Mouse (Mus musculus): ENCODE results near the gene Adk. TPM values are rescaled to one million over a fixed set of nuclear protein-coding genes. Genes with fewer than 3 reads are reported as not detected.
"Not testable (repeated sequence)": the region's sequence is repeated elsewhere in the genome, so short reads cannot be mapped to it uniquely, and the experiment has no call there.

Gene Adk
- polyA plus RNA-seq, 1 experiment from 2014 or later, result 240 TPM

DNA sequence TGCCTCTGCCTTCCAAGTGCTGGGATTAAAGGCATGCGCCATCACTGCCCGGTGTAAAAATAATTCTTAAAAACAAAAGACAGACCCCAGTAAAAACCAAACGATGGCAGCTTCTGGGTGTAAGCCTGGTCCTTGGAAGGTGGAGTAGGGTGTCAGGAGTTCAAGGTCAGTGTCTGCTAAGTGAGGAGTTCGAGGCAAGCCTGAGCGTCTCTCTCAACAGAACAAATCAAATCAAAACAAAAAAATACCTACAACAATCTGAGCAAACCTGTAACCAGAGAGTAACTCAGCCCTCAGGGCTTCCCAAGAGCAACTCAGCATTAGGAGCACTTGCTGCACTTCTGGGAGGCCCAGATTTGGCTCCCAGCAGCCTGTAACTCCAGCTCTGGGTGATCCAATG, 427.8 kb downstream of the Adk start:
- no peak for TF ChIP-seq CTCF (IDR thresholded peaks at IDR 0.05; ENCODE audit: low read depth)
- Histone ChIP-seq H3K4me2 (replicated peaks; ENCODE audit: low read depth) (no peak overlapping the region), H3K9ac (ENCODE audit: low read depth, low read length) (no peak overlapping the region), H3K4me1 (replicated peaks; ENCODE audit: control insufficient read depth, insufficient read depth, low read length) (no peaks in the 10 kb centered on the region), H3K27me3 (replicated peaks; ENCODE audit: control insufficient read depth, insufficient read depth, low read length) (no peaks in the 10 kb centered on the region), H3K9me3 (ENCODE audit: control insufficient read depth) (no peaks in the 10 kb centered on the region), H3K4me3 (ENCODE audit: low read depth, low read length) (no peak overlapping the region), H3K36me3 (ENCODE audit: control insufficient read depth, insufficient read depth) (no peaks in the 10 kb centered on the region), H3K27ac (ENCODE audit: low read depth, low read length) (no peak overlapping the region)
- 90% methylated on average over 5 of the region's 5 CpGs for WGBS
- no peak for ATAC-seq

DNA sequence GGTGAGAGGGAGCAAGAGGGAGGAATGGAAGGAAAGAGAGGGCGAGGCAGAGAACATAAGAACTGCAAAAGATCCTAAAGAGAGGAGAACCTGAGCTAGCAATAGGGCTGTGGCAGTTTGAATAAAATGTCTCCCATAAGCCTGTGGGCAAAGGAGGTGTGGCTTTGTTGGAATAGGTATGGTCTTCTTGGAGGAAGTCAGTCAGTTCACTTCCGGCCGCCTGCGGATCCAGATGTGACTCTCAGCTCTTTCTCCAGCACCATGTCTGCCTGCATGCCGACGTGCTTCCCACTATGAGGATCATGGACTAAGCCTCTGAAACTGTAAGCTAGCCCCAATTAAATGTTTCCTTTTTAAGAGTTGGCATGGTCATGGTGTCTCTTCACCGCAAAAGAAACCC, 428.9 kb downstream of the Adk start, which contains the start of gene Kat6b:
Kat6b (plus strand) TSS at position 204 of the 400 bp plus-strand sequence.
- Histone ChIP-seq H3K4me1 (replicated peaks; ENCODE audit: control insufficient read depth, insufficient read depth, low read length) (no peaks in the 10 kb centered on the region), H3K9ac (ENCODE audit: low read depth, low read length) (no peak within 1 kb of the TSS), H3K4me2 (replicated peaks; ENCODE audit: low read depth) (no peak within 1 kb of the TSS), H3K9me3 (ENCODE audit: control insufficient read depth) (no peaks in the 10 kb centered on the region), H3K27ac (ENCODE audit: low read depth, low read length) (no peak within 1 kb of the TSS), H3K27me3 (replicated peaks; ENCODE audit: control insufficient read depth, insufficient read depth, low read length) (no peaks in the 10 kb centered on the region), H3K4me3 (ENCODE audit: low read depth, low read length) (no peak within 1 kb of the TSS), H3K36me3 (ENCODE audit: control insufficient read depth, insufficient read depth) (no peaks in the 10 kb centered on the region)
- no peak for ATAC-seq
- WGBS, result 92% methylated on average over 7 of the region's 7 CpGs
- TF ChIP-seq CTCF (IDR thresholded peaks at IDR 0.05; ENCODE audit: low read depth), result no peak

DNA sequence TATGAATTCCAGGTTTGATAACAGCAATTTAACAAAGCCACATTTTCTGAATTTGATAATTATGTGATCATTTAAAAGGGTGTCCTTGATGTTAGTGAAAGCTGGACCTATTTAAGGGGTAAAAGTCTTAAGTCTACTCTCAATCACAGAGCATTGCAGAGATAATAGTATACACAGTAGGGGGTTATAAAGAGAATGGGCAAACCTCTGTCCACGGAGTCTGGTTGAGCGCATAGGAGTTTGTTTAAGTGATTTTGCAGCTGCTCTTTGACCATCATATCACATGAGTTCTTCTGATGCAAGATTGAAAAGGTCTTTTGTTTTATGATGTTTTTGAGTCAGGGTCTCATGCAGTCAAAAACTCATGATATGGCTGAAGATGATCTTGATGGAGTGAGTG, 431.8 kb downstream of the Adk start:
- H3K27ac ChIP-seq (ENCODE audit: low read depth, low read length), result no peak overlapping the region
- H3K4me3 ChIP-seq (ENCODE audit: low read depth, low read length), result no peak overlapping the region
- 47% methylated on average over 2 of the region's 2 CpGs for WGBS
- TF ChIP-seq CTCF (IDR thresholded peaks at IDR 0.05; ENCODE audit: low read depth), result no peak
- H3K9me3 ChIP-seq (ENCODE audit: control insufficient read depth), result no peaks in the 10 kb centered on the region
- ATAC-seq, result 0 out of 2 replicates have a peak, but pooled peaks have one; percentile 35
- H3K36me3 ChIP-seq (ENCODE audit: control insufficient read depth, insufficient read depth), result no peaks in the 10 kb centered on the region
- no peak overlapping the region for H3K4me2 ChIP-seq (replicated peaks; ENCODE audit: low read depth)
- no peak overlapping the region for H3K9ac ChIP-seq (ENCODE audit: low read depth, low read length)
- H3K27me3 ChIP-seq (replicated peaks; ENCODE audit: control insufficient read depth, insufficient read depth, low read length), result no peaks in the 10 kb centered on the region
- H3K4me1 ChIP-seq (replicated peaks; ENCODE audit: control insufficient read depth, insufficient read depth, low read length), result no peaks in the 10 kb centered on the region

DNA sequence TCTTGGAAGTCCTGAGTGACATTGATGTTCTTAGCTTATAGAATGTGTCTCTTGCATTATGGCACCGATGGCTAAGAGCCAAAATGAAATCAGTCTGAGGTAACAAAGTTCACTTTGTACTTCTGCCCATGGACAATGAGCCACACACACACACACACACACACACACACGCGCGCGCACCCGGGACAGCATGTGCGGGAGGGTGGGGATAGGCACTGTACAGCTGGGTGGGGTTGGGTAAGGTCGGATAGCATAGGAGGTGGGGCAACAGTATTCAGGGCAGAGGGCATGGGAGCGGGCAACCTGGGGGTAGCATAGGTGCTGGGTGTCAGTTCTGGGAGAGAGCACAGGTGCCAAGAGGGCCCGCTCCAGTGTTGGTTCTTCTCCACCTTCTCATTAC, 432.3 kb downstream of the Adk start:
- ATAC-seq, result peak; percentile 89
- H3K9me3 ChIP-seq (ENCODE audit: control insufficient read depth), result no peaks in the 10 kb centered on the region
- no peak overlapping the region for H3K27ac ChIP-seq (ENCODE audit: low read depth, low read length)
- no peaks in the 10 kb centered on the region for H3K27me3 ChIP-seq (replicated peaks; ENCODE audit: control insufficient read depth, insufficient read depth, low read length)
- H3K36me3 ChIP-seq (ENCODE audit: control insufficient read depth, insufficient read depth), result no peaks in the 10 kb centered on the region
- no peaks in the 10 kb centered on the region for H3K4me1 ChIP-seq (replicated peaks; ENCODE audit: control insufficient read depth, insufficient read depth, low read length)
- no peak overlapping the region for H3K9ac ChIP-seq (ENCODE audit: low read depth, low read length)
- 44% methylated on average over 10 of the region's 10 CpGs for WGBS
- no peak overlapping the region; the same call in 1 of the 2 replicates for H3K4me2 ChIP-seq (replicated peaks; ENCODE audit: low read depth)
- no peak overlapping the region for H3K4me3 ChIP-seq (ENCODE audit: low read depth, low read length)
- TF ChIP-seq CTCF (IDR thresholded peaks at IDR 0.05; ENCODE audit: low read depth), result no peak

DNA sequence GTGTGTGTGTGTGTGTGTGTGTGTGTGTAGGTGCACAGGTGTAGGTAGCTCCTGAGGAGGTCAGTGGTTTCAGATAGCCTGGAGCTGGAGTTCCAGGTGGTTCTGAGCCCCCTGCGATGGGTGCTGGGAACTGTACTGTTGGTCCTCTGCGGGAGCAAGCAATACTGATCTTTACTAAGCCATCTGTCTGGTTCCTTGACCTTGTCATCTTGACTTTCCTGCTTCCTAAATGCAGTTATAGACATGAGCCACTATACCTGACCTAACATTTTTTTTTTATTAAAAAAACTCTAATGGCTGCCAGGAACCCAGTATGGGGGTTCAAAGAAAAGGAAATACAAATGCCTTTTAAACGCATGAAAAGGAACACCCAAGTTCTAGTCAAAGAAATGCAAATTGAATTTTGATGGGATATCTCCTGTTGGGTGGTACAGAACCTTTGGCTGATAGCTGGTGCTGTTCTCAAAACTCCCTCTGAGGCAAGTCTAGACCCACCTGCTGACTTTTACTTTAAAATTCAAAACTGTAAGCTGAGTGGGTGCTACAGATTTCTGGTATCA, 433.7 kb downstream of the Adk start:
- Histone ChIP-seq H3K9me3 (ENCODE audit: control insufficient read depth) (no peaks in the 10 kb centered on the region), H3K4me3 (ENCODE audit: low read depth, low read length) (no peak overlapping the region), H3K9ac (ENCODE audit: low read depth, low read length) (no peak overlapping the region), H3K27me3 (replicated peaks; ENCODE audit: control insufficient read depth, insufficient read depth, low read length) (no peaks in the 10 kb centered on the region), H3K36me3 (ENCODE audit: control insufficient read depth, insufficient read depth) (no peaks in the 10 kb centered on the region), H3K4me2 (replicated peaks; ENCODE audit: low read depth) (no peak overlapping the region), H3K27ac (ENCODE audit: low read depth, low read length) (no peak overlapping the region), H3K4me1 (replicated peaks; ENCODE audit: control insufficient read depth, insufficient read depth, low read length) (no peaks in the 10 kb centered on the region)
- WGBS, result 92% methylated on average over 3 of the region's 3 CpGs
- ATAC-seq, result no peak
- TF ChIP-seq CTCF (IDR thresholded peaks at IDR 0.05; ENCODE audit: low read depth), result no peak

DNA sequence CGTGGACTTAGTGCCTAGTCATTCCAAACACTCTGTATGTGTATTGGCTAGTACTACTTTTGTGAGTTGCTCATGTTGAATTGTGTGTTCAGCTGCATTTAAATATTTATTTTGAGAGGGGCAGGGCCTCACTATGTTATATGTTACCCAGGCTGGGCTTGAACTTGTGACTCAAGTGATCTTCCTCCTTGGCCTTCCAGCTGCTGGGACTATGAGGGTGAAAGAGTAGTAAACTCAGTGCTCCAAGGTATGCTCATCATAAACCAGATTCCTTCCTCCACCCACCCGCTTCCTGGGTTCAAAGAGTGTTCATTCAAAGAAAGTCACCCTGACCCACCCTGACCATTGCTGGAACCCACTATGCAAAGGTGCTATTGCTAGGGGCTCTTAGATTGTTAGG, 434.8 kb downstream of the Adk start:
- not testable (repeated sequence) for ATAC-seq; H3K4me1 ChIP-seq (replicated peaks; ENCODE audit: control insufficient read depth, insufficient read depth, low read length); H3K27ac ChIP-seq (ENCODE audit: low read depth, low read length); H3K9ac ChIP-seq (ENCODE audit: low read depth, low read length); H3K9me3 ChIP-seq (ENCODE audit: control insufficient read depth); H3K4me3 ChIP-seq (ENCODE audit: low read depth, low read length); H3K4me2 ChIP-seq (replicated peaks; ENCODE audit: low read depth); H3K27me3 ChIP-seq (replicated peaks; ENCODE audit: control insufficient read depth, insufficient read depth, low read length); H3K36me3 ChIP-seq (ENCODE audit: control insufficient read depth, insufficient read depth)
- WGBS, result 88% methylated on average over 2 of the region's 2 CpGs

DNA sequence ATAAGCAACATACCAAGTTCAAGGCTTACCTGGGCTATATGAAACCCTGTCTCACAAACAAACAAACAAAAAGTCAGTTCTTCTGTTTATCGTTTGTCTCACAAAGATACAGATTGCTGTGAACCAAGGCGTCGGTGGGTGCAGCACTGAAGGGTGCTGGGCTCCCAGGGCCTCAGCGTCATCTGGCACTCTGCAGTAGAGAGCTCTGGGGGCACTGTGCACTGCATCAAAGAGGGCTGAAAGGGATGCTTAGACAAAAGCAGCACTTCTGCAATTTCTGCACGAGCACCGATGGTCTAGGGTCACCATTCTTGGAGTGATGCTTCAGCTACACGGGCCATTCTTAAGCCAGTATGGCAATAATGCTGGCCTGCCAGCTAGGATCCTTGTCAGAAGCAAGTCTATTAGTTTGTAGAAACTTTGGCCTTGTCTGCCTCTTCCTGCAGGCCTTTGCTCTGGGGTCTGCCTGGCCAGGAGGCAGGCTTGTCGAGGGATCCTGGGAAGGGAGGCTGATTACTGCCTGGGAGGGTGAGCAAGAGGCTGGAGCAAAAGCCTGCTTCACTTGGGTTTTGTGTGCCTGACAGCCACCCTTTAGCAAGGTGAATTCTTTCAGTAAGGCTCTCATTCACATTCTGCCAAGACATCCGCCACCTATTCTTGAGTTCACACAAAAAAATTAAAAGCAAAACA, 436.2 kb downstream of the Adk start:
- not testable (repeated sequence) for ATAC-seq
- WGBS, result 85% methylated on average over 8 of the region's 9 CpGs

More for the DNA sequence above, 436.2 kb downstream of the Adk start:
- H3K4me2 ChIP-seq (replicated peaks; ENCODE audit: low read depth); H3K36me3 ChIP-seq (ENCODE audit: control insufficient read depth, insufficient read depth); H3K9ac ChIP-seq (ENCODE audit: low read depth, low read length); H3K27ac ChIP-seq (ENCODE audit: low read depth, low read length); H3K27me3 ChIP-seq (replicated peaks; ENCODE audit: control insufficient read depth, insufficient read depth, low read length); H3K4me1 ChIP-seq (replicated peaks; ENCODE audit: control insufficient read depth, insufficient read depth, low read length); H3K4me3 ChIP-seq (ENCODE audit: low read depth, low read length); H3K9me3 ChIP-seq (ENCODE audit: control insufficient read depth): not testable (repeated sequence)

Measured in intestine, postnatal 0 days (tissue).